Mouse (Mus musculus): ENCODE measurements around the gene Slc17a7. TPM values are rescaled to one million over a fixed set of nuclear protein-coding genes. Genes with fewer than 3 reads are reported as not detected.
A peak's percentile ranks its signal among the peaks of the same experiment; 100 is the strongest.

Slc17a7 gene
- polyA plus RNA-seq (2016; fragmentation: Nextera tagmentation; extraction: Ambion mirVana), result 0.73 and 0.79 TPM in 2 replicates

GRCm38 (mm10) chr7:45163735-45164490 lies at the start of gene Slc17a7:
Slc17a7 (plus strand) TSS chr7:45163949.
- Histone ChIP-seq H3K9me3 (peaks cover 2% of the 10 kb centered on the region), H3K27ac (no peak within 1 kb of the TSS), H3K27me3 (peaks cover 65% of the 10 kb centered on the region), H3K4me1 (peaks cover 4% of the 10 kb centered on the region; the same call in 1 of the 2 replicates), H3K36me3 (peaks cover 23% of the 10 kb centered on the region), H3K4me3 (peak within 1 kb of the TSS; percentile 36), H3K4me2 (replicated peaks) (peak within 1 kb of the TSS; percentile 62), H3K9ac (peak within 1 kb of the TSS; percentile 54)
- WGBS, result 1% methylated on average over 33 of the region's 41 CpGs
- no peak for ATAC-seq (ENCODE audit: insufficient number of reproducible peaks, insufficient read depth, low FRiP score, low TSS enrichment)

GRCm38 (mm10) chr7:45117566-45117965 lies 46.2 kb upstream of the Slc17a7 start:
- WGBS, result 85% methylated on average over 8 of the region's 8 CpGs
- no peak for ATAC-seq (ENCODE audit: insufficient number of reproducible peaks, insufficient read depth, low FRiP score, low TSS enrichment)
- H3K9ac ChIP-seq, result no peak overlapping the region
- H3K27me3 ChIP-seq, result no peaks in the 10 kb centered on the region; the same call in 1 of the 2 replicates
- no peaks in the 10 kb centered on the region for H3K9me3 ChIP-seq
- H3K36me3 ChIP-seq, result peaks cover 38% of the 10 kb centered on the region
- peak overlapping the region; percentile 37; the same call in 1 of the 2 replicates for H3K27ac ChIP-seq
- no peak overlapping the region for H3K4me3 ChIP-seq
- H3K4me2 ChIP-seq (replicated peaks), result no peak overlapping the region
- H3K4me1 ChIP-seq, result peaks cover 10% of the 10 kb centered on the region

- Histone ChIP-seq H3K27me3 (no peaks in the 10 kb centered on the region; the same call in 1 of the 2 replicates), H3K9ac (no peak overlapping the region), H3K4me2 (replicated peaks) (no peak overlapping the region), H3K4me3 (no peak overlapping the region), H3K9me3 (no peaks in the 10 kb centered on the region), H3K4me1 (peaks cover 17% of the 10 kb centered on the region), H3K27ac (no peak overlapping the region), H3K36me3 (peaks cover 45% of the 10 kb centered on the region)
- WGBS, result 89% methylated on average over 6 of the region's 6 CpGs
- ATAC-seq (ENCODE audit: insufficient number of reproducible peaks, insufficient read depth, low FRiP score, low TSS enrichment), result no peak
Observed at GRCm38 (mm10) chr7:45118336-45118735, 45.4 kb upstream of the Slc17a7 start.

- Histone ChIP-seq H3K27ac (no peak overlapping the region), H3K36me3 (peaks cover 45% of the 10 kb centered on the region)
- 84% methylated on average over 5 of the region's 5 CpGs for WGBS
Observed at GRCm38 (mm10) chr7:45119780-45120709, 43.7 kb upstream of the Slc17a7 start.

GRCm38 (mm10) chr7:45121404-45121803 lies 42.3 kb upstream of the Slc17a7 start:
- peaks cover 26% of the 10 kb centered on the region for H3K4me1 ChIP-seq
- H3K27ac ChIP-seq, result peak overlapping the region; percentile 50; the same call in 1 of the 2 replicates
- no peak for ATAC-seq (ENCODE audit: insufficient number of reproducible peaks, insufficient read depth, low FRiP score, low TSS enrichment)
- peaks cover 58% of the 10 kb centered on the region for H3K36me3 ChIP-seq
- H3K4me3 ChIP-seq, result no peak overlapping the region
- WGBS, result 76% methylated on average over 8 of the region's 8 CpGs
- 0 out of 2 replicates have a peak overlapping the region, but pooled peaks have one; percentile 1 for H3K9ac ChIP-seq
- H3K4me2 ChIP-seq (replicated peaks), result no peak overlapping the region
- no peaks in the 10 kb centered on the region for H3K9me3 ChIP-seq
- no peaks in the 10 kb centered on the region for H3K27me3 ChIP-seq

More at GRCm38 (mm10) chr7:45119780-45120709, 43.7 kb upstream of the Slc17a7 start:
- H3K27me3 ChIP-seq, result no peaks in the 10 kb centered on the region; the same call in 1 of the 2 replicates
- no peak overlapping the region for H3K4me3 ChIP-seq
- no peaks in the 10 kb centered on the region for H3K9me3 ChIP-seq
- no peak overlapping the region for H3K4me2 ChIP-seq (replicated peaks)
- H3K9ac ChIP-seq, result no peak overlapping the region; the same call in 1 of the 2 replicates
- H3K4me1 ChIP-seq, result peaks cover 17% of the 10 kb centered on the region
- no peak for ATAC-seq (ENCODE audit: insufficient number of reproducible peaks, insufficient read depth, low FRiP score, low TSS enrichment)

GRCm38 (mm10) chr7:45121966-45122365 lies 41.8 kb upstream of the Slc17a7 start:
- Histone ChIP-seq H3K4me3 (no peak overlapping the region), H3K27ac (peak overlapping the region; percentile 50; the same call in 1 of the 2 replicates), H3K9me3 (no peaks in the 10 kb centered on the region), H3K36me3 (peaks cover 64% of the 10 kb centered on the region), H3K27me3 (no peaks in the 10 kb centered on the region), H3K9ac (no peak overlapping the region), H3K4me2 (replicated peaks) (no peak overlapping the region), H3K4me1 (peaks cover 31% of the 10 kb centered on the region)
- no peak for ATAC-seq (ENCODE audit: insufficient number of reproducible peaks, insufficient read depth, low FRiP score, low TSS enrichment)

- Histone ChIP-seq H3K4me2 (replicated peaks) (peak overlapping the region; percentile 62), H3K9me3 (no peaks in the 10 kb centered on the region), H3K27ac (peak overlapping the region; percentile 82; the same call in 1 of the 2 replicates), H3K4me1 (peaks cover 36% of the 10 kb centered on the region), H3K36me3 (peaks cover 69% of the 10 kb centered on the region), H3K27me3 (no peaks in the 10 kb centered on the region), H3K9ac (peak overlapping the region; percentile 97), H3K4me3 (peak overlapping the region; percentile 95)
- 84% methylated on average over 15 of the region's 15 CpGs for WGBS
- no peak for ATAC-seq (ENCODE audit: insufficient number of reproducible peaks, insufficient read depth, low FRiP score, low TSS enrichment)
Observed at GRCm38 (mm10) chr7:45122561-45123185, 41.1 kb upstream of the Slc17a7 start.

GRCm38 (mm10) chr7:45123186-45123570 lies 40.6 kb upstream of the Slc17a7 start:
- ATAC-seq (ENCODE audit: insufficient number of reproducible peaks, insufficient read depth, low FRiP score, low TSS enrichment), result no peak
- peak overlapping the region; percentile 82 for H3K27ac ChIP-seq
- H3K9me3 ChIP-seq, result no peaks in the 10 kb centered on the region
- no peaks in the 10 kb centered on the region for H3K27me3 ChIP-seq
- peak overlapping the region; percentile 97 for H3K9ac ChIP-seq
- peak overlapping the region; percentile 95 for H3K4me3 ChIP-seq
- peaks cover 69% of the 10 kb centered on the region for H3K36me3 ChIP-seq
- WGBS, result 22% methylated on average over 12 of the region's 12 CpGs
- peaks cover 36% of the 10 kb centered on the region for H3K4me1 ChIP-seq
- peak overlapping the region; percentile 62 for H3K4me2 ChIP-seq (replicated peaks)

- Histone ChIP-seq H3K4me3 (peak within 1 kb of the TSS; percentile 95), H3K27me3 (no peaks in the 10 kb centered on the region), H3K9ac (peak within 1 kb of the TSS; percentile 97), H3K27ac (peak within 1 kb of the TSS; percentile 94), H3K9me3 (no peaks in the 10 kb centered on the region), H3K4me2 (replicated peaks) (peak within 1 kb of the TSS; percentile 62), H3K36me3 (peaks cover 61% of the 10 kb centered on the region), H3K4me1 (peaks cover 38% of the 10 kb centered on the region)
- ATAC-seq (ENCODE audit: insufficient number of reproducible peaks, insufficient read depth, low FRiP score, low TSS enrichment), result peak; percentile 84
- WGBS, result under 1% methylated on average over 59 of the region's 59 CpGs
Observed at GRCm38 (mm10) chr7:45124224-45125143, 39.3 kb upstream of the Slc17a7 start, which contains the start of gene Rps11. Rps11 (minus strand) TSS chr7:45124439.

GRCm38 (mm10) chr7:45125144-45125600 lies 38.6 kb upstream of the Slc17a7 start:
- Histone ChIP-seq H3K9me3 (no peaks in the 10 kb centered on the region), H3K4me1 (peaks cover 43% of the 10 kb centered on the region), H3K27ac (peak overlapping the region; percentile 94), H3K36me3 (peaks cover 55% of the 10 kb centered on the region), H3K4me2 (replicated peaks) (peak overlapping the region; percentile 47), H3K9ac (no peak overlapping the region), H3K27me3 (no peaks in the 10 kb centered on the region), H3K4me3 (peak overlapping the region; percentile 95; the same call in 1 of the 2 replicates)
- 18% methylated on average over 7 of the region's 7 CpGs for WGBS
- no peak for ATAC-seq (ENCODE audit: insufficient number of reproducible peaks, insufficient read depth, low FRiP score, low TSS enrichment)

All from embryonic facial prominence, embryonic 12.5 days (tissue).